Mouse (Mus musculus) layer of hippocampus, adult 2 months (tissue): ENCODE measurements at regions not wholly inside any gene's neighbourhood (a gene's known extent, or its start where the extent isn't known, plus 50 kb on each side); places are given as distances from the start of the nearest gene placed in this dataset.
A peak's percentile ranks its signal among the peaks of the same experiment; 100 is the strongest.
"Not testable (repeated sequence)": the region's sequence is repeated elsewhere in the genome, so short reads cannot be mapped to it uniquely, and the experiment has no call there.

Source experiments
- DNase-seq, 2 experiments: peaks; one replicate each; pipeline ENCODE4 v3.0.0; 2022; ENCODE audit warnings: low spot score in 2 of 2
- H3K27ac ChIP-seq: fragments of 200-600 bp; 2 replicates; pipeline ENCODE4 v1.8.1; 2022
- H3K4me3 ChIP-seq: fragments of 200-600 bp; 2 replicates; pipeline ENCODE4 v1.8.1; 2022; ENCODE audit warnings: mild to moderate bottlenecking
- CTCF ChIP-seq: fragments of 200-600 bp; conservative IDR thresholded peaks from 2 replicates; pipeline ENCODE4 v1.8.1; 2022; ENCODE audit warnings: antibody characterized with exemption, mild to moderate bottlenecking, moderate library complexity

GRCm38 (mm10) chr13:50314001-50314400, 63.9 kb upstream of the Gm906 start:
- not testable (repeated sequence) for DNase-seq, H3K27ac ChIP-seq, H3K4me3 ChIP-seq

- DNase-seq: no peak
- peak; percentile 24; the same call in 1 of the 2 replicates for TF ChIP-seq CTCF
- Histone ChIP-seq H3K27ac (no peak overlapping the region), H3K4me3 (no peak overlapping the region)
Observed at GRCm38 (mm10) chr13:50322512-50322911, 72.4 kb upstream of the Gm906 start.

- no peak for DNase-seq
- no peak overlapping the region for H3K4me3 ChIP-seq
- peak; percentile 39 for TF ChIP-seq CTCF
- H3K27ac ChIP-seq: no peak overlapping the region
Observed at GRCm38 (mm10) chr13:50328614-50329013, 78.5 kb upstream of the Gm906 start.

- DNase-seq: no peak
- TF ChIP-seq CTCF: no peak
- Histone ChIP-seq H3K27ac (no peak overlapping the region), H3K4me3 (no peak overlapping the region)
Observed at GRCm38 (mm10) chr13:50344121-50344520, 73.5 kb upstream of the Fbxw17 start.

- Histone ChIP-seq H3K27ac (no peak overlapping the region), H3K4me3 (no peak overlapping the region)
- DNase-seq: no peak
- TF ChIP-seq CTCF: no peak
Observed at GRCm38 (mm10) chr13:50351946-50352345, 65.7 kb upstream of the Fbxw17 start.

GRCm38 (mm10) chr13:50355265-50355664, 62.4 kb upstream of the Fbxw17 start:
- TF ChIP-seq CTCF: peak; percentile 64
- Histone ChIP-seq H3K4me3 (no peak overlapping the region), H3K27ac (no peak overlapping the region)
- DNase-seq: no peak

- no peak for TF ChIP-seq CTCF
Observed at GRCm38 (mm10) chr13:50359536-50359935, 58.1 kb upstream of the Fbxw17 start.

More at GRCm38 (mm10) chr13:50359536-50359935, 58.1 kb upstream of the Fbxw17 start:
- H3K27ac ChIP-seq: no peak overlapping the region
- DNase-seq: no peak
- H3K4me3 ChIP-seq: no peak overlapping the region
